15 mouse cellular contexts compared by ENCODE assay signal in genomic region chr7:72496933-72497631, GRCm38 (mm10).
A peak's percentile ranks its signal among the peaks of the same experiment; 100 is the strongest.
DNase-seq lines count a peak whose midpoint lies in the region; ATAC-seq and TF ChIP-seq lines count a peak whose summit lies in the region.
"Had no signal": no experiment of that assay in that cellular context is flagged by ENCODE, and none has a peak within 500 bp of the region (broad histone marks: within the 10 kb centered on the region; RNA-seq: fewer than 3 reads in every experiment).

No protein-coding gene starts in this region.

- ATAC-seq in hindbrain, postnatal 0 days, result no peak
- no peak for ATAC-seq in midbrain, embryonic 13.5 days
- no peak for ATAC-seq in midbrain, embryonic 16.5 days

- H3K9me3 ChIP-seq in hindbrain, embryonic 10.5 days, result no peaks in the 10 kb centered on the region
- no peaks in the 10 kb centered on the region for H3K9me3 ChIP-seq in hindbrain, postnatal 0 days (ENCODE audit: low read length)
- H3K9me3 ChIP-seq in midbrain, embryonic 13.5 days, result no peaks in the 10 kb centered on the region
- H3K9me3 ChIP-seq in midbrain, embryonic 16.5 days (replicated peaks; ENCODE audit: control insufficient read depth, low read length, poor library complexity, severe bottlenecking), result no peaks in the 10 kb centered on the region
- H3K9me3 ChIP-seq: liver, embryonic 13.5 days had no signal

- H3K4me3 ChIP-seq in hindbrain, embryonic 10.5 days, result no peak overlapping the region
- H3K4me3 ChIP-seq in hindbrain, postnatal 0 days (ENCODE audit: low read length), result no peak overlapping the region
- no peak overlapping the region for H3K4me3 ChIP-seq in midbrain, embryonic 13.5 days (replicated peaks)
- no peak overlapping the region for H3K4me3 ChIP-seq in midbrain, embryonic 16.5 days (ENCODE audit: low read depth, low read length)
- H3K4me3 ChIP-seq in small intestine, adult 2 months (ENCODE audit: low read depth, low read length), result no peak overlapping the region
- H3K4me3 ChIP-seq: gastrocnemius, adult 2 months; liver, embryonic 13.5 days had no signal

- H3K4me2 ChIP-seq in hindbrain, postnatal 0 days (ENCODE audit: low read depth, low read length), result no peak overlapping the region
- H3K4me2 ChIP-seq in midbrain, embryonic 13.5 days (replicated peaks), result no peak overlapping the region
- no peak overlapping the region for H3K4me2 ChIP-seq in midbrain, embryonic 16.5 days (ENCODE audit: low read length)
- H3K4me2 ChIP-seq: liver, embryonic 13.5 days had no signal

- 72% methylated on average over 7 of the region's 7 CpGs for WGBS in hindbrain, embryonic 10.5 days
- WGBS in hindbrain, postnatal 0 days, result 56% methylated on average over 7 of the region's 7 CpGs
- WGBS in midbrain, embryonic 13.5 days, result 50% methylated on average over 7 of the region's 7 CpGs
- WGBS in midbrain, embryonic 16.5 days, result 47% methylated on average over 7 of the region's 7 CpGs
- 28% methylated on average over 7 of the region's 7 CpGs for WGBS in small intestine, adult 2 months

- TF ChIP-seq POLR2A in small intestine, adult 2 months (IDR thresholded peaks at IDR 0.05; ENCODE audit: low read depth, low read length), result no peak

- DNase-seq in hindbrain, embryonic 10.5 days (ENCODE audit: low spot score), result no peak
- no peak for DNase-seq in hindbrain, postnatal 0 days (ENCODE audit: low spot score)
- DNase-seq in fat pad, adult 2 months (ENCODE audit: extremely low read depth, low read depth, low spot score), result peak; percentile 100
- DNase-seq in spleen, adult 12 weeks (ENCODE audit: low spot score), result no peak
- no peak for DNase-seq in lung, postnatal 14 days
- DNase-seq: cerebellum, adult 9-10 months; gastrocnemius, adult 2 months; heart, postnatal 14 days; kidney, adult 8-10 months; liver, embryonic 13.5 days; lung, postnatal 36 days; thymus, postnatal 4 days had no signal

- peak overlapping the region; percentile 40; the same call in 1 of the 2 replicates for H3K27ac ChIP-seq in hindbrain, embryonic 10.5 days
- H3K27ac ChIP-seq in hindbrain, postnatal 0 days, result no peak overlapping the region
- H3K27ac ChIP-seq in midbrain, embryonic 13.5 days, result peak overlapping the region; percentile 44; the same call in 1 of the 2 replicates
- no peak overlapping the region for H3K27ac ChIP-seq in midbrain, embryonic 16.5 days (ENCODE audit: low read length)
- H3K27ac ChIP-seq in small intestine, adult 2 months (ENCODE audit: insufficient read depth, low read depth, low read length), result peak overlapping the region; percentile 79
- H3K27ac ChIP-seq: gastrocnemius, adult 2 months; liver, embryonic 13.5 days had no signal

- H3K4me1 ChIP-seq in hindbrain, embryonic 10.5 days (replicated peaks), result peaks cover 31% of the 10 kb centered on the region
- no peaks in the 10 kb centered on the region for H3K4me1 ChIP-seq in hindbrain, postnatal 0 days (ENCODE audit: insufficient read depth, low read length)
- H3K4me1 ChIP-seq in midbrain, embryonic 13.5 days (replicated peaks), result peaks cover 12% of the 10 kb centered on the region; the same call in 1 of the 2 replicates
- 0 out of 2 replicates have a peak, but pooled peaks cover 2% of the 10 kb centered on the region for H3K4me1 ChIP-seq in midbrain, embryonic 16.5 days (ENCODE audit: control insufficient read depth, insufficient read depth, low read length)
- peaks cover 15% of the 10 kb centered on the region; the same call in 1 of the 2 replicates for H3K4me1 ChIP-seq in small intestine, adult 2 months (ENCODE audit: control insufficient read depth, insufficient read depth, insufficient read length, low read length)
- H3K4me1 ChIP-seq: liver, embryonic 13.5 days had no signal

- no peak overlapping the region for H3K9ac ChIP-seq in hindbrain, postnatal 0 days (replicated peaks; ENCODE audit: low read length)
- no peak overlapping the region for H3K9ac ChIP-seq in midbrain, embryonic 13.5 days (replicated peaks)
- H3K9ac ChIP-seq in midbrain, embryonic 16.5 days (ENCODE audit: low read depth, low read length), result no peak overlapping the region
- H3K9ac ChIP-seq: liver, embryonic 13.5 days had no signal

- no peak for TF ChIP-seq CTCF in hindbrain, postnatal 0 days (IDR thresholded peaks at IDR 0.05; ENCODE audit: low read depth)
- no peak for TF ChIP-seq CTCF in small intestine, adult 2 months (IDR thresholded peaks at IDR 0.05; ENCODE audit: extremely low read depth, insufficient read length, insufficient replicate concordance, low read depth, low read length)

- peaks cover 12% of the 10 kb centered on the region for H3K27me3 ChIP-seq in hindbrain, embryonic 10.5 days (ENCODE audit: insufficient read depth, poor library complexity, severe bottlenecking)
- H3K27me3 ChIP-seq in hindbrain, postnatal 0 days (ENCODE audit: insufficient read depth, low read length), result no peaks in the 10 kb centered on the region
- no peaks in the 10 kb centered on the region for H3K27me3 ChIP-seq in midbrain, embryonic 13.5 days
- no peaks in the 10 kb centered on the region for H3K27me3 ChIP-seq in midbrain, embryonic 16.5 days (ENCODE audit: control insufficient read depth, insufficient read depth, low read depth, low read length)
- H3K27me3 ChIP-seq in small intestine, adult 2 months (ENCODE audit: control insufficient read depth, insufficient read depth, low read length), result no peaks in the 10 kb centered on the region
- H3K27me3 ChIP-seq: liver, embryonic 13.5 days had no signal

- no peaks in the 10 kb centered on the region for H3K36me3 ChIP-seq in hindbrain, embryonic 10.5 days
- no peaks in the 10 kb centered on the region for H3K36me3 ChIP-seq in hindbrain, postnatal 0 days (ENCODE audit: insufficient read depth, low read length)
- no peaks in the 10 kb centered on the region for H3K36me3 ChIP-seq in midbrain, embryonic 13.5 days
- no peaks in the 10 kb centered on the region for H3K36me3 ChIP-seq in midbrain, embryonic 16.5 days (ENCODE audit: control insufficient read depth, insufficient read depth, low read length)
- no peaks in the 10 kb centered on the region for H3K36me3 ChIP-seq in small intestine, adult 2 months (ENCODE audit: control insufficient read depth, insufficient read depth, low read length)
- H3K36me3 ChIP-seq: liver, embryonic 13.5 days had no signal

Comparison
In these comparisons a context has a peak if more than half of its experiments do, and no peak if none do; other contexts are left out.
1. H3K27ac ChIP-seq: peak in hindbrain, embryonic 10.5 days (single experiment), midbrain, embryonic 13.5 days (single experiment) and small intestine, adult 2 months (single experiment); none in hindbrain, postnatal 0 days (single experiment) and midbrain, embryonic 16.5 days (single experiment).